Mouse (Mus musculus): ENCODE results near the gene Cdk2ap2. TPM values are rescaled to one million over a fixed set of nuclear protein-coding genes. Genes with fewer than 3 reads are reported as not detected.

Gene Cdk2ap2
- total and polyA plus RNA-seq, 2 experiments from 2014 or later: 57.5 to 64.6 TPM

DNA sequence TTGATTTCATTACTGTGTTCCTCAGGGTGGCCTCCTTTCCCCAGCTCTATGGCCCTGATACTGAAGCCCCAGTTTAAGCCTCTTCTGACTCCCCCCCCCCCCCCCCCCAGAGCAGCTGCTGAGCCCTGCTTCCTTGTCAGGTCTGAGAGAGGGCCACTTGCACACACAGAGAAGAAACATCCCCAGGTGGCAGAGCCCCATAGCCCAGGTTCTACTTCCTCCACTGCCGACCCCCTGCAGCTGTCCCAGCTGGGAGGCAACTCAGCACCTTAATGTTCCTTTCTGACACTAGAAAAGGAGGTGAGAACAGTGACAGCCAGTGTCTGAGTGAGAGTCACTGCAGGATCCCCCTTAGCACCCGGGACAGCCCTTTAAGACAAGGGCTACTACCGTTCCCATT is 6.8 kb downstream of the Cdk2ap2 start:
- H3K27ac ChIP-seq: no peak overlapping the region
- H3K4me1 ChIP-seq (ENCODE audit: insufficient read depth, low read length): peaks cover 24% of the 10 kb centered on the region
- no peaks in the 10 kb centered on the region for H3K27me3 ChIP-seq (ENCODE audit: insufficient read depth, low read length)
- no peak overlapping the region for H3K4me2 ChIP-seq (ENCODE audit: low read depth, low read length)
- no peak for ATAC-seq
- no peak for TF ChIP-seq CTCF (IDR thresholded peaks at IDR 0.05; ENCODE audit: low read depth)
- no peak for DNase-seq (ENCODE audit: low spot score)
- no peaks in the 10 kb centered on the region for H3K9me3 ChIP-seq (ENCODE audit: low read length)
- no peak overlapping the region for H3K4me3 ChIP-seq (ENCODE audit: low read length)
- 77% methylated on average over 3 of the region's 3 CpGs for WGBS
- no peak overlapping the region for H3K9ac ChIP-seq (replicated peaks; ENCODE audit: low read length)
- H3K36me3 ChIP-seq (ENCODE audit: insufficient read depth, low read length): no peaks in the 10 kb centered on the region

DNA sequence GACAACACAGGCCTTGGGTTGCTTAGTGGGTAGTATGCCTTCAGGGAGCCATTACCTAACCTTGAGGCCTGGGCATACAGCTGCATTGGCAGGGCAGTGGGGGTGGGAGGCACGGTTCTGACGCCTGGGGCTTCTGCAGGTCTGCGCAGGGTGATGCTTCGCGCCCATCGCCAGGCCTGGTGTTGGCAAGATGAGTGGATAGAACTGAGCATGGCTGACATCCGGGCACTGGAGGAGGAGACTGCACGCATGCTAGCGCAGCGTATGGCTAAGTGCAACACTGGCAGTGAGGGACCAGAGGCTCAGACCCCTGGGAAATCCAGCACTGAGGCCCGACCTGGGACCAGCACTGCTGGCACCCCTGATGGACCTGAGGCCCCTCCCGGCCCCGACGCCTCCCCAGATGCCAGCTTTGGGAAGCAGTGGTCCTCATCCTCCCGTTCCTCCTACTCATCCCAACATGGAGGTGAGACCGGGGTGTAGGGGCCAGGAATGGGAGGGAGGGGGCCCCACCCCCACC is 7.8 kb downstream of the Cdk2ap2 start:
- no peak for ATAC-seq
- Histone ChIP-seq H3K9ac (replicated peaks; ENCODE audit: low read length) (no peak overlapping the region), H3K4me2 (ENCODE audit: low read depth, low read length) (no peak overlapping the region), H3K9me3 (ENCODE audit: low read length) (no peaks in the 10 kb centered on the region), H3K4me1 (ENCODE audit: insufficient read depth, low read length) (peaks cover 18% of the 10 kb centered on the region), H3K27me3 (ENCODE audit: insufficient read depth, low read length) (no peaks in the 10 kb centered on the region), H3K36me3 (ENCODE audit: insufficient read depth, low read length) (peaks cover 7% of the 10 kb centered on the region; the same call in 1 of the 2 replicates), H3K4me3 (ENCODE audit: low read length) (no peak overlapping the region), H3K27ac (no peak overlapping the region)
- WGBS: 88% methylated on average over 16 of the region's 16 CpGs
- DNase-seq (ENCODE audit: low spot score): no peak
- TF ChIP-seq CTCF (IDR thresholded peaks at IDR 0.05; ENCODE audit: low read depth): no peak

DNA sequence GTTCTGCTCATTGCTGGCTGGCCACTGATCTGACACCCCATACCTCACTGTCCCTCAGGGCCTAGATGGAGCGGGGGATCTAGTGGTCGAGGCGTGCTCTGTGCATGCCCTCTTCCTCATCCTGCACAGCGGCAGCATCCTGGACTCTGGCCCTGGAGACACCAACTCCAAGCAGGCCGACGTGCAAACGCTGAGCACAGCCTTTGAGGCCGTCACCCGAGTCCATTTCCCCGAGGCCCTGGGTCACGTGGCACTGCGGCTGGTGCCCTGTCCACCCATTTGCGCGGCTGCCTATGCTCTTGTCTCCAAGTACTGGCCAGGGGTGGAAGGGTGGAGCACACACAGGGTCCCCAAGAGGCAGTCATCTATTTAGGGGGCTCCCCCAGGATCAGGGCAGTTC is 9.7 kb downstream of the Cdk2ap2 start:
- WGBS: 94% methylated on average over 14 of the region's 14 CpGs
- H3K36me3 ChIP-seq (ENCODE audit: insufficient read depth, low read length): peaks cover 8% of the 10 kb centered on the region; the same call in 1 of the 2 replicates

DNA sequence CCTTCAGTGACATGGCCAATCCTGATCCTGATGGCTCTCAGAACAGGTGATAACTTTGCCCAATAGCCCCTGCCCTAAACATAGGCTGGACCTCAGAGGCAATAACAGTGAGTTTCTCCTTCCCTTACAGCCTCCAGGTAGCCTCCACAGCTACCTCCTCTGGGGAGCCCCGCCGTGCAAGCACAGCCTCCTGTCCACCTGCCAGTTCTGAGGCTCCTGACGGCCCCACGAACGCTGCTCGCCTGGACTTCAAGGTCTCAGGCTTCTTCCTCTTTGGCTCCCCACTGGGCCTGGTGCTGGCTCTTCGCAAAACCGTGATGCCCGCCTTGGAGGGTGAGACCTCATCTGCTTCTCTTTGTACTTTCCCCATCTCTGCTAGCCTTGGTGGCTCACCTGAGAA is 11.6 kb downstream of the Cdk2ap2 start:
- DNase-seq (ENCODE audit: low spot score) (no peak), ATAC-seq (no peak)
- Histone ChIP-seq H3K4me3 (ENCODE audit: low read length) (no peak overlapping the region), H3K4me1 (ENCODE audit: insufficient read depth, low read length) (no peaks in the 10 kb centered on the region), H3K27me3 (ENCODE audit: insufficient read depth, low read length) (no peaks in the 10 kb centered on the region), H3K4me2 (ENCODE audit: low read depth, low read length) (no peak overlapping the region), H3K9me3 (ENCODE audit: low read length) (no peaks in the 10 kb centered on the region), H3K9ac (replicated peaks; ENCODE audit: low read length) (no peak overlapping the region), H3K27ac (no peak overlapping the region), H3K36me3 (ENCODE audit: insufficient read depth, low read length) (peaks cover 25% of the 10 kb centered on the region; the same call in 1 of the 2 replicates)
- 89% methylated on average over 9 of the region's 9 CpGs for WGBS
- no peak for TF ChIP-seq CTCF (IDR thresholded peaks at IDR 0.05; ENCODE audit: low read depth)

More for the DNA sequence above, 9.7 kb downstream of the Cdk2ap2 start:
- no peak overlapping the region for H3K4me2 ChIP-seq (ENCODE audit: low read depth, low read length)
- peaks cover 3% of the 10 kb centered on the region; the same call in 1 of the 2 replicates for H3K4me1 ChIP-seq (ENCODE audit: insufficient read depth, low read length)
- H3K9ac ChIP-seq (replicated peaks; ENCODE audit: low read length): no peak overlapping the region
- no peaks in the 10 kb centered on the region for H3K9me3 ChIP-seq (ENCODE audit: low read length)
- H3K27ac ChIP-seq: no peak overlapping the region
- H3K27me3 ChIP-seq (ENCODE audit: insufficient read depth, low read length): no peaks in the 10 kb centered on the region
- ATAC-seq: no peak
- no peak for DNase-seq (ENCODE audit: low spot score)
- TF ChIP-seq CTCF (IDR thresholded peaks at IDR 0.05; ENCODE audit: low read depth): no peak
- no peak overlapping the region for H3K4me3 ChIP-seq (ENCODE audit: low read length)

DNA sequence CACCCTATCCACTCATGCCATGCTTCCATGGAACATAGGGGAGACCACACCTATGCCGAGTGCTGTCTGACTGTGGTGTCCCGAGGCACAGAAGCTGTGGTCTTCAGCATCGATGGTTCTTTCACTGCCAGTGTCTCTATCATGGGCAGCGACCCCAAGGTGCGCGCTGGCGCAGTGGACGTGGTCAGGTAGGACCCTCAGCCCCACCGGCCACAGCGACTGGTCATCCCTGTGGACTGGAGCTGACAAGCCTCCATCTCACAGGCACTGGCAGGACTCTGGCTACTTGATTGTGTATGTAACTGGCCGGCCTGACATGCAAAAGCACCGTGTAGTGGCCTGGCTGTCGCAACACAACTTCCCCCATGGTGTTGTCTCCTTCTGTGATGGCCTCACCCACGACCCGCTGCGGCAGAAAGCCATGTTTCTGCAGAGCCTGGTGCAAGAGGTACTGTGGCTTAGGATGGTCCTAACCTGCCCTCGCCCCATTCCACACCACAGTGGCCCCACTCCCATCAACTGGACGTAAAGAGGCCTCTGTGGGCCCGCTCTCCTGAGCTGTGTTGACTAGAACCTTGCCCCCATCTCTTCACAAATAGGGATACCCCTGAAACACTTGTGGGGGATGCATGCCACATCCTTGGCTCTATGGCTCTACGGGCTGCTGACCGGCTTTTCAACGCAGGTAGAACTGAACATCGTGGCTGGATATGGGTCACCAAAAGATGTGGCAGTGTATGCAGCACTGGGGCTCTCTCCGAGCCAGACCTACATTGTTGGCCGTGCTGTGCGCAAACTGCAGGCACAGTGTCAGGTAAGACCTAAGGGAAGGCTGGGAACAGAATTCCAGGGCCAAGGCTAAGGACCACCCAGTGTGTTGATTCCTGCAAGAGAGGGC is 15.3 kb downstream of the Cdk2ap2 start:
- no peak for TF ChIP-seq CTCF (IDR thresholded peaks at IDR 0.05; ENCODE audit: low read depth)
- Histone ChIP-seq H3K27ac (no peak overlapping the region), H3K9ac (replicated peaks; ENCODE audit: low read length) (no peak overlapping the region), H3K4me1 (ENCODE audit: insufficient read depth, low read length) (no peaks in the 10 kb centered on the region), H3K36me3 (ENCODE audit: insufficient read depth, low read length) (peaks cover 38% of the 10 kb centered on the region; the same call in 1 of the 2 replicates), H3K4me3 (ENCODE audit: low read length) (no peak overlapping the region), H3K9me3 (ENCODE audit: low read length) (no peaks in the 10 kb centered on the region), H3K27me3 (ENCODE audit: insufficient read depth, low read length) (no peaks in the 10 kb centered on the region), H3K4me2 (ENCODE audit: low read depth, low read length) (no peak overlapping the region)
- 95% methylated on average over 26 of the region's 26 CpGs for WGBS
- DNase-seq (ENCODE audit: low spot score) (no peak), ATAC-seq (no peak)

DNA sequence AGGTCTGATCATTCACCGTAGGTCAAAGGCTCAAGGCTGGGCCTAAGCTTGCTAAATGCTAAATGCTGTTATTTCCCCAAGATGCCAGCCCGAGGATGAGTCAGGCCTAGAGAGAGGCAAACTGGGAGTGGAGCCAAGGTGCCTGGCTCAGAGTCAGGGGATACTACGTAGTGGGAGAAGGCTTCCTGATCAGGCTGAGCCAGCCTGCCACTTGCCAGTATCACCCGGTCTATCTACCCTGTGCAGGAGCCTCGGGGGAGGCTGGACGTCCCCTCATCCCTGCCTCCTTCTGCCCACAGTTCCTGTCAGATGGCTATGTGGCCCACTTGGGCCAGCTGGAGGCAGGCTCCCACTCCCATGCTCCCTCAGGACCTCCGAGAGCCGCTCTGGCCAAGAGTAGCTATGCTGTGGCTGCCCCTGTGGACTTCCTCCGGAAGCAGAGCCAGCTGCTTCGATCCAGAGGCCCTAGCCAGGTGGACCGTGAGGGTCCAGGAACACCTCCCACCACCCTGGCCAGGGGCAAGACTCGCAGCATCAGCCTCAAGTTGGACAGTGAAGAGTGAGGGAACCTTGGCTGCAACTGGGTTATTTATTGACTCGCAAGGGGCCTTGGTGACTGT is 16.3 kb downstream of the Cdk2ap2 start:
- peak; percentile 67 for DNase-seq (ENCODE audit: low spot score)
- Histone ChIP-seq H3K4me3 (ENCODE audit: low read length) (no peak overlapping the region), H3K4me1 (ENCODE audit: insufficient read depth, low read length) (no peaks in the 10 kb centered on the region), H3K27me3 (ENCODE audit: insufficient read depth, low read length) (no peaks in the 10 kb centered on the region), H3K36me3 (ENCODE audit: insufficient read depth, low read length) (peaks cover 38% of the 10 kb centered on the region; the same call in 1 of the 2 replicates), H3K9ac (replicated peaks; ENCODE audit: low read length) (no peak overlapping the region), H3K9me3 (ENCODE audit: low read length) (no peaks in the 10 kb centered on the region), H3K4me2 (ENCODE audit: low read depth, low read length) (no peak overlapping the region), H3K27ac (no peak overlapping the region)
- TF ChIP-seq CTCF (IDR thresholded peaks at IDR 0.05; ENCODE audit: low read depth): no peak
- 60% methylated on average over 13 of the region's 13 CpGs for WGBS
- peak; percentile 53 for ATAC-seq
